10 mouse cellular contexts compared by ENCODE assay signal in the genomic region with DNA sequence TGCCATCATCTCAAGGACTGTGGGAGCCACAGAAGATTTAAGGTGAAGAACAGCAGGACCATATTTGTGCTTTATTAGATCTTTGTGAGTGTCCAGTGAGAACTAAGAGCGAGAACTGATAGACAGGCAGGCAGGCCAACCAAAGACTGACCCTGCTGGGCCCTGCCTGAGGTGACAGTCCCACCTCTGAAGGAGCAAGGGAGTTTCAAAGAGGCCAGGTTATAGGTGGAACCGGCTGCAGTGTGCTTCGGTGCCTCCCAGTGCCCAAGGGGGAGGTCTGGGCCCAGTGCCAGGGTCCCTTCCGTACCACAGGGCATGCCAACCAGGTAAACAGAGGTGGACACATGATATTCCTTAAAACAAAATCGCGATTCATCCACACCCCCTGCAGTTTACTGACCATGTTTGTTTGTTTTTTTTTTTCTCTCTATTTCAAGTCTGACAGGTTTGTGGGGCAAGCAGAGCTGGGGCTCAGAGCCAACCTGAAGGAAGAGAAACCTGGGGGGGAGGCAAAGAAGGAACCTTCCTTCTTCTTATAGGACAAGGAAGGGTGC. TPM values are rescaled to one million over a fixed set of nuclear protein-coding genes. Genes with fewer than 3 reads are reported as not detected.
A peak's percentile ranks its signal among the peaks of the same experiment; 100 is the strongest.
DNase-seq lines count a peak whose midpoint lies in the region; ATAC-seq lines count a peak whose summit lies in the region.
"Had no signal": no experiment of that assay in that cellular context is flagged by ENCODE, and none has a peak within 500 bp of the region (broad histone marks: within the 10 kb centered on the region; RNA-seq: fewer than 3 reads in every experiment).

No protein-coding gene starts in this region.

- peaks cover 39% of the 10 kb centered on the region for H3K4me1 ChIP-seq in heart, embryonic 15.5 days (replicated peaks)
- peaks cover 13% of the 10 kb centered on the region for H3K4me1 ChIP-seq in neural tube, embryonic 15.5 days

- no peak for ATAC-seq in heart, embryonic 15.5 days (replicated peaks; ENCODE audit: insufficient number of reproducible peaks, insufficient read depth, low FRiP score, low read depth)
- ATAC-seq in neural tube, embryonic 15.5 days (ENCODE audit: low FRiP score), result no peak

- no peaks in the 10 kb centered on the region for H3K27me3 ChIP-seq in heart, embryonic 15.5 days
- H3K27me3 ChIP-seq in neural tube, embryonic 15.5 days (replicated peaks), result no peaks in the 10 kb centered on the region

- WGBS in heart, embryonic 15.5 days, result 49% methylated on average over 6 of the region's 6 CpGs
- 63% methylated on average over 6 of the region's 6 CpGs for WGBS in neural tube, embryonic 15.5 days

- no peaks in the 10 kb centered on the region for H3K9me3 ChIP-seq in heart, embryonic 15.5 days (replicated peaks)
- no peaks in the 10 kb centered on the region for H3K9me3 ChIP-seq in neural tube, embryonic 15.5 days (replicated peaks)

- intact Hi-C loops in heart, postnatal 36 days (cut with DNase I), result no loop called here

- H3K4me3 ChIP-seq in heart, embryonic 15.5 days, result no peak overlapping the region
- no peak overlapping the region for H3K4me3 ChIP-seq in neural tube, embryonic 15.5 days (replicated peaks)

- H3K27ac ChIP-seq in heart, embryonic 15.5 days, result 0 out of 2 replicates have a peak overlapping the region, but pooled peaks have one; percentile 9
- H3K27ac ChIP-seq in neural tube, embryonic 15.5 days (replicated peaks), result no peak overlapping the region

- no peak overlapping the region for H3K4me2 ChIP-seq in heart, embryonic 15.5 days
- no peak overlapping the region for H3K4me2 ChIP-seq in neural tube, embryonic 15.5 days

- H3K36me3 ChIP-seq in heart, embryonic 15.5 days, result no peaks in the 10 kb centered on the region
- no peaks in the 10 kb centered on the region for H3K36me3 ChIP-seq in neural tube, embryonic 15.5 days

- H3K9ac ChIP-seq in heart, embryonic 15.5 days, result 0 out of 2 replicates have a peak overlapping the region, but pooled peaks have one; percentile 16
- no peak overlapping the region for H3K9ac ChIP-seq in neural tube, embryonic 15.5 days (replicated peaks)

- DNase-seq in heart, postnatal 36 days, result no peak
- DNase-seq in 416B (ENCODE audit: low read depth), result peak; percentile 32
- peak; percentile 54 for DNase-seq in kidney, postnatal 14 days
- DNase-seq in lung, postnatal 36 days, result peak; percentile 87
- no peak for DNase-seq in spleen, postnatal 14 days (ENCODE audit: low spot score in 2 of 2)
- DNase-seq in frontal cortex, adult 2 months (ENCODE audit: extremely low spot score in 1 of 2, low spot score in 1 of 2), result no peak
- DNase-seq: cerebellum, postnatal 14 days; right cerebral cortex, adult 18-20 months had no signal

RNA-seq across cellular contexts. Expression of a gene that starts 6.1 kb away (rescaled TPM):
- polyA plus RNA-seq in heart, embryonic 15.5 days (2015; fragmentation: Nextera tagmentation; extraction: Ambion mirVana), result 43.0 and 57.4 TPM in 2 replicates
- 10 to 100 TPM; 22.5 to 26.9 TPM for total RNA-seq in heart, postnatal 36 days (2021)
- polyA plus RNA-seq in frontal cortex, adult 2 months (2012; rRNA removed), result 28.3 and 30.0 TPM in 2 replicates
- 30.7 and 34.7 TPM in 2 replicates for polyA plus RNA-seq in neural tube, embryonic 15.5 days (2015; fragmentation: Nextera tagmentation; extraction: Ambion mirVana)

RNA-seq across cellular contexts. Expression of a gene that starts 22.8 kb away (rescaled TPM):
- polyA plus RNA-seq in heart, embryonic 15.5 days (2015; fragmentation: Nextera tagmentation; extraction: Ambion mirVana), result 23.8 and 28.3 TPM in 2 replicates
- total RNA-seq in heart, postnatal 36 days (2021), result 10 to 100 TPM; 10.1 to 14.3 TPM
- polyA plus RNA-seq in frontal cortex, adult 2 months (2012; rRNA removed), result 666 and 673 TPM in 2 replicates
- polyA plus RNA-seq in neural tube, embryonic 15.5 days (2015; fragmentation: Nextera tagmentation; extraction: Ambion mirVana), result 276 and 315 TPM in 2 replicates

Comparison
In these comparisons a context has a peak if more than half of its experiments do, and no peak if none do; other contexts are left out.
1. DNase-seq: peak in 416B (single experiment), kidney, postnatal 14 days (single experiment) and lung, postnatal 36 days (single experiment); none in heart, postnatal 36 days (0 of 2), spleen, postnatal 14 days (0 of 2) and frontal cortex, adult 2 months (0 of 2).